Mouse (Mus musculus) liver (tissue): ENCODE results near the gene Col4a2.
A peak's percentile ranks its signal among the peaks of the same experiment; 100 is the strongest.
"Not testable (repeated sequence)": the region's sequence is repeated elsewhere in the genome, so short reads cannot be mapped to it uniquely, and the experiment has no call there.

Source experiments
- DNase-seq: peaks from one replicate; pipeline ENCODE4 v3.0.0-alpha.2; 2020; ENCODE audit warnings: mixed read lengths

The Col4a2 gene

GRCm38 (mm10) chr8:11465619-11466018 is 153.0 kb downstream of the Col4a2 start:
- no peak for DNase-seq

- not testable (repeated sequence) for DNase-seq
Measured at GRCm38 (mm10) chr8:11466528-11466927, 153.9 kb downstream of the Col4a2 start.

GRCm38 (mm10) chr8:11469095-11469494 is 156.5 kb downstream of the Col4a2 start:
- DNase-seq = peak; percentile 40

GRCm38 (mm10) chr8:11470694-11471093 is 158.1 kb downstream of the Col4a2 start:
- DNase-seq = no peak

DNA sequence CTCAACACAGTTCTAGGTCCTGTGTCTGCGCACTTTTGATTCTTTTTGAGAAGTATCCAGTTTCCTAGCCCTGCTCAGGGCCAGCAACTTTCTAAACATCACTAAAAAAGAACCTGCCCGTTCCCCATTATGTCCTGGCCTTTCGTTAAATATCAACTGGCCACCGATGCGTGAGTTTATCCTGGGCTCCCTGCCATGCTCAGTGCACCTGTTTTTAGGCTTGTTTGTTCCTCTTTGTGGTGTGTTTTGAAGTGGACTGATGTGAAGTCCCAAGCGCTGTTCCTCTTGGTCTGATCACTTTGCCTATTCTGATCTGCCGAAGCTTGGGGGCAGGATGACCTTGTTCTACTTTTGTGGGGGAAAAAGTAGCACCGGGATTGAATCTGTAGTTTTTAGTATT is 158.7 kb downstream of the Col4a2 start:
- no peak for DNase-seq

DNA sequence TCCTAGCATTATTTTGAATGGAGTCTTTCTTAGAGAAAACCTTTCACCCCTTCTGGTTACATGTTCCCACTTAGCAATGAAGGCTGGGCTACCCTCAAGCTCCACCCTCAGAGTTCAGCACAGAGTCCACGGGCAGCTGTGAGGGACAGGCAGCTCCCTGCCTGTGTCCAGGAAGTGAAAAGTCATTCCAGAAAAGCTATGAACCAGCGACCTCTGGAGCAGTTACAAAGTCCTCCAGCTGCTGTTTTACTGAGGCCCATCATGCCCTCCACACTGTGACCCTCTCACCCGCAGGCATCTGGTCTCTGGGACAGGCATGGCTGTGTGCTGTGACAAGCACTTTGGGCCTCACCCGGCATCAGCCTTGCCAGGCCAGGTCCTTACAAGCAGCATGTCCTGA is 160.5 kb downstream of the Col4a2 start:
- DNase-seq = peak; percentile 46

DNA sequence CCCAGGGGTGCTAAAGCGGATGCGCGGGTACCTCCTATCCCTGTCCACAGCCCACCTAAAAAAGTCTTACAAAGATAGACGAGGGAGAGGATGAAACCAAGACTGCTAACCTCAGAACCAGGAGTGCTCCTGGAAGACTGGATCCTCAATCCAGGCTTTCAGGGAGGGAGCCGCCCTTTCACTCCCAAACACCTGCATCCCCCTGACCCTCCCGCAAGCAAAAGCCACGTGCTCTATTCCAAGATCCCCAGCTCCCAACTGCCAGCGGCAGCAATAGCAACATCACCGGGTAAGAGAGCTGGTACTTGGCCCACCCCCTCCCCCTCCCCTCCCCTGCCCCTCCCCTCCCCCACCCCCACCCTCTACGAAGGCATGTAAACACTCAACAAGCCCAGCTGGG is 162.8 kb downstream of the Col4a2 start:
- no peak for DNase-seq

DNA sequence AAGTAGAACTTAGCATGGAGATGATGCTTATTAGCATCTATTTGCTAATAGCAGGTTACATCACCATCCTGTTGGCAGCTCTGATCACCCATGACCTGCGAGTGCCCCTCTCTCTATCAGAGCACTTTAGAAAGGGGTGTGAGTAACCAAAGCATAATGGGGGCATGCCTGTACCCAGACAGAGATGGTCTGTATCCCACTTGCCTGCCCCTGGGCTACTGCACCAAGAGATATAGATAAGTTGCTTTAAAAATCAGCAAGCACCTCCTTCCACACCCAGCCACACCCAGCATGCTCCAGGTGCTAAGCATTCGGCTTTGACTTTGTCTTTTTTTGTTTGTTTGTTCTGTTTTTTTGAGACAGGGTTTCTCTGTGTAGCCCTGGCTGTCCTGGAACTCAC is 163.3 kb downstream of the Col4a2 start:
- DNase-seq = no peak

GRCm38 (mm10) chr8:11476338-11477177 is 164.0 kb downstream of the Col4a2 start:
- DNase-seq = no peak

DNA sequence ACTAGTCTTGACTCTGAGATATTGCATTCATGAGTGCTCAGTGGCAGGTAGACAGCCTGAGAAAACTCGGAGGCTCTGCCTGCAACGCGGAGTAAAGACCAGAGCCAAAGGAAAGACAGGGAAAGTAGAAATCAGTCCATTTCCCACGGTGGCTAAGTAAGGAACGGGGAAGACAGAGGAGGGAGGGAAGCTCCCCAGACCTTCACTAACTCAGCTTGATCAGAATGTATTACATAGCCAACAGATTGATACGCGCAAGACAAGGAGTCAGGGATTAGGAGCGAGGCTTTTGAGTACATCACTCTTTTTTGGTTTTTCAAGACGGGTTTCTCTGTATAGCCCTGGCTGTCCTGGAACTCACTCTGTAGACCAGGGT is 164.6 kb downstream of the Col4a2 start:
- DNase-seq = no peak

DNA sequence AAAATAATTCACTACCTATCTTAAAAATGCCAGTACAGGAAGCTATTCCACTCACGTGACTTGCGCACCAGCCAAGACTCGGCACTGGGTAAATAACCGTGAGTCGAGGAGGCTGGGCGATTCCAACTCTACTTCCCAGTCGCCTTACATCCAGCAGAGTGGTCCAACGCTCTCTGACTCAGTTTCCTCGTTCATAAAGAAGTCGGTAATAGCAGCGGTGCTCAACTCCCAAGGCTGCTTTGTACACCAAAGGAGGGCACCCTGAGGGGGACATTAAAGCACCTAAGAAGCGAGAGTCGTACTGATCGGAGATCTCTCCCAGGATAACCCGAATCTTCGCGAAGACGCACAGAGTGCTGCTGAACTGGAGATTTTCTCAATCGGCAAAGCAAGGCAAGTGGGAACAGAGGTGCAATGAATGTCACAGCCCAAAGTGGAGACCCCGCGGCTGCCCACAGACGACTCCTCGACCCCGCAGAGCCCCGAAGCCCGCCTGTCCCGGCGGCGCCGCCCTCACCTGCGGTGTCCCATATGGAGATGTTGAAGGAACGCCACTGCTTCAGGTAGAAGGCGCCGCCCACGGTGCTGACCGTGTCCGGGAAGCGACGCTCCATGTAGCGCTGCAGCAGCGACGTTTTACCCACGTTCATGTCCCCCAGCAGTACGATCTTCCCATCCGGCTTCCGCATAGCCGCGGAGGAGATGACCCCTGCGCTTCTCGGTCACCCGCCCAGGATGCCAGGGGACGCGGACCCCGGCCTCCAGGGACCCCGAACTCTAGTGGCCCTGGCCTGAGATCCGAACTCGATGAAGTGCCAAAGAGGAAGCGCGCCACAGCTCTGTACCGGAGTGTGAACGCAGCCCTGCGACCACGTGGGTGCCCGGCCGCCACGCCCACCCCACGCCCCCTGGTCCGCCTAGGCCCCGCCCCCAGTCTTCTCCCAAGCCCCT is 165.5 kb downstream of the Col4a2 start, which contains the start of gene Rab20:
Gene Rab20 (minus strand): TSS at position 900 of the 951 bp plus-strand sequence.
- peak; percentile 67 for DNase-seq

GRCm38 (mm10) chr8:11478807-11479527 is 166.4 kb downstream of the Col4a2 start:
- no peak for DNase-seq

- DNase-seq = no peak
Measured at GRCm38 (mm10) chr8:11479591-11479990, 167.0 kb downstream of the Col4a2 start.

DNA sequence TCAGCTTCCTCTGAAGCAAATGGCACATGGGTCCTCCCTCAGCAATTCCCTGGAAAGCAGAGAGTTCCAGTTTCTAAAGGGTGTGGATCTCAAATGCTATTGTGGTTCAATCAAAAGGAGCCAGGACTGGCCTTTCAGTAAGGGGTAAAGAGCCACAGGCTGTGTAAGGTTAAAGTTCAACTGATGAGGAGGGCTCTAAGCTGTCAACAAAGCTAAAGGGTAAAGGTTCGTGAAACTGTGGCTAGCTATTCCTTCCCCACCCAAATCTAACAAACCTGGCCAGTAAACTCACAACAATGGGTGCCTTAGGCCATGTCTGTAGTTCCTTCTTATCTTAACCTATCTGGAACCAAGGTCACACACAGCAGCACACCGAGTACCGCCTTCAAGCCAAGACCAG is 169.3 kb downstream of the Col4a2 start:
- no peak for DNase-seq

DNA sequence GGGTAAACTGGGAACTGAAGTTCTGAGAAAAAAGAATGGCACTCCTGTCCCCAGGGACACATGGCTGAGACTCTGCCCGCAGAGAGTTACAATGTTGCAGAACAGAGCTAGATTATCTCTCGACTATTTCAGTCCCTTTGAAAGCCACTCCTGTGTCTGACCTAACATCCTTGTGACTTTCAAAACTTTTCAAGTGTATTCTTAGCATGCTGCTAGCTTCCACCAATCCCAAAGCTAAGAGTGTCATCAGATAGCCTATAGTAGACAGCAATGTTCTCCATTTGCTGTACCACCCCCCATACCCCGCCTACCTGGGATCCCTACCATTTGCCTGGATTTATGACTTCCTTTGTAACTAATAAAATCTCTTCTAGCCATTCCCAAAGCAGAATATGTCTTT is 169.9 kb downstream of the Col4a2 start:
- DNase-seq = no peak

DNA sequence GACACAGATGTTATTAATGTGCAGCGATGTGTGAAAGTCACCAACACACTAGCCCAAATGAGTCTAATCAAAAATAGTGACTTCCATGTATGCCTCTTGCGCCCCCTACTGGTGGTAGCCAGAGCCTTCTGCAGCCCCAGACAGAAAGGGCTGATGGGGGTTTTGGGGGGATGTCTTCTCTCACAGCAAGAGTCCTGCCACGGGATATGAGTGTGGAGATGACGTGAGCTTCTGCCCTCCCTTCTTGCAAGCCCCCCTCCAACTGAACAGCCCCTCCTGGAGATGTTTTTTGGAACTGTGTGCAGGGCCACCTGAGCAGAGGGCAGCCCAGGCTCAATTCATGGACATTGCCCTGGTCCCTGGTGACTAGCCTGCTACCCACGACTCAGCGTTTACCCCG is 173.5 kb downstream of the Col4a2 start:
- DNase-seq = peak; percentile 77

GRCm38 (mm10) chr8:11487229-11487628 is 174.6 kb downstream of the Col4a2 start:
- DNase-seq = no peak

DNA sequence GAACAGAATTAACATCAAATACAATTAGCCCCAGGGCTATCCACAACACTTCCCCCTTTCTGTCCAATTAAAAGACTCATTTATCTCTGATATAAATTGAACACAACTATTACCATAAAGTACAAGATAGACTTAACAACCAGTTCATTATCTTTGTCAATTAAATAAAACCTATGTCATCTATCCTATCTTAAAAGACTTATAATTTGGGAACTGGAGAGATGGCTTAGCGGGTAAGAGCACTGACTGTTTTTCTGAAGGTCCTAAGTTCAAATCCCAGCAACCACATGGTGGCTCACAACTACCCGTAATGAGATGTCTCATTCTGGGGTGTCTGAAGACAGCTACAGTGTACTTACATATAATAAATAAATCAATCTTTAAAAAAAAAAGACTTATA is 179.7 kb downstream of the Col4a2 start:
- not testable (repeated sequence) for DNase-seq

DNA sequence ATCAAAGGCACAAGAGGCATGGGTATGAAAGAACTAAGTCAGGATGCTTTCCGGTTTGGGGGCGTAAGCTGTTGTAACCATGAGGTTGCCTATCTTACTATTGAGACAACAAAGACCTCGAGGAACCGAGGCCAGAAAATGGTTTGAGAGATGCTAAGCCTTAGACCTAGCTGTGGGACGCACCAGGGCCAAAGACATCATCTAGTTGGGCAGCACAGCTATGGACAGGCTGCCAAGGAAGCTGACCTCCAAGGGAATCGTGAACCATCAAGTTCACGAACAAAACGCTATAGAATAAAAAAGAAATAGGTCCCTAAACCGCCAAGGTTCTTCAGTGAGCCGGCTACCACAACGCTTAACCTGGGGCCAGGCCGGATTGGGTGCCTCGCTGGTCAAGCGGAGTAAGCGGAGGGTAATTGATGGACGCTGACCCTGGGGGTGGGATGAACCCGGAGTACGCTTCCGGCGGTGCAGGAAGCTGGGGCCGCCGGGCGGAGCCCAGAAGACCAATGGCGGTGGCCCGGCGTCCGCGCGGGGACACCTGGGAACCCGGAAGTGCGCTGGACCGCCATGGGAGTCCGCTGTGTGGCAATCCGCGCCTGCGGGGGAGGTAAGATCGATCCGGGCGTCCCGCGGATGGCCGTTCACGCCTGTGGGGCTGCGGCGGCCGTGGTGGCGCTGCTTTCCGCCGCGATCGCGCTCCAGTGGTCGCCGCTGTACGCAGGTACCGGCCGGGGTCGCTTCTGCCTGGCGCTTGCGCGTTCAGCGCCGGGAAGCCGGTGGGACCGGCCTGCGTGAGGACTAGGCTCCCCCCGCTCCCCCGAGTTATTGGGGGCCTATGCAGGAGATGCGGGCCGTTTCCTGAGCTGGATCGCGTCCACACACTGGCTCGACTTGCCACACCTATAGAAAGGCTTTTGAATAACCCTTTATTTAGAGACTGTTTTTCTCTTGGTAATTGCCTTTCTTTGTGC is 184.7 kb downstream of the Col4a2 start, which contains the start of gene Naxd:
Gene Naxd (plus strand): TSS at position 490 of the 974 bp plus-strand sequence.
- peak; percentile 92 for DNase-seq

DNA sequence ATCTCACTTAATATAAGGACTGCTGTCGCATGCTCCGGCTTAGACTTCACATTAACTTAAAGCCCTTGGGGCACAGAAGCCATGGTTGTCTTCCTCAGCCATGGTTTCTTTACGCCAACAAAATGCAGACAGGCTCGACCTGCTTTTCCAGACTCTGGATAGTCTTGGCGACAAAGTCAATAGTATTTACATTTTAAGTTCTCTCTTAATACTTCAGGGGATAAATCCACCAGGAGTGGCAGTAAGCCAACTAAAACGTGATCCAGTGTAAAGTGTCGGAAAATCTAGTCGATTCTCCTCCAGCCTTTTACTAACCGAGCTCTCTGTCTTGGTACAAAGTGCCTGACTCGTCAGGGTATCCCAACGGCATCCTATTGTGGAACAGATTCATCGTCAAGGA is 185.7 kb downstream of the Col4a2 start:
- DNase-seq = no peak
